Mouse (Mus musculus): ENCODE data around the gene Fgfr2. TPM values are rescaled to one million over a fixed set of nuclear protein-coding genes. Genes with fewer than 3 reads are reported as not detected.

The Fgfr2 gene
- not detected for polyA plus RNA-seq (2017; shearing (Covaris generic))

GRCm38 (mm10) chr7:133123244-133123998 is at the start of gene Fgfr2:
TSS of gene Fgfr2 (minus strand) at chr7:133123350.

GRCm38 (mm10) chr7:133123999-133124700 is 1.0 kb upstream of the Fgfr2 start, which contains the start of gene Ctbp2:
TSS of gene Ctbp2 (minus strand) at chr7:133124354.

GRCm38 (mm10) chr7:132930850-132931559 is 192.1 kb downstream of the Fgfr2 start, which contains the start of gene Zranb1:
TSS of gene Zranb1 (plus strand) at chr7:132931142.

GRCm38 (mm10) chr7:132859042-132859958 is 263.9 kb downstream of the Fgfr2 start, which contains the start of gene Abraxas2:
TSS of gene Abraxas2 (plus strand) at chr7:132859225.

GRCm38 (mm10) chr7:132852173-132852844 is 270.8 kb downstream of the Fgfr2 start, which contains the start of gene Eef1akmt2:
TSS of gene Eef1akmt2 (minus strand) at chr7:132852673.

GRCm38 (mm10) chr7:132813416-132814088 is 309.6 kb downstream of the Fgfr2 start, which contains the start of gene Fam53b:
TSS of gene Fam53b (minus strand) at chr7:132813886.

GRCm38 (mm10) chr7:132610468-132611318 is 512.5 kb downstream of the Fgfr2 start, which contains the start of gene Lhpp:
TSS of gene Lhpp (plus strand) at chr7:132610638.

GRCm38 (mm10) chr7:132599071-132599975 is 523.8 kb downstream of the Fgfr2 start, which contains the start of gene Nkx1-2:
TSS of gene Nkx1-2 (minus strand) at chr7:132599637.

GRCm38 (mm10) chr7:132576116-132576650 is 547.0 kb downstream of the Fgfr2 start, which contains the start of gene Oat:
TSS of gene Oat (minus strand) at chr7:132576398.

GRCm38 (mm10) chr7:132317036-132317541 is 806.1 kb downstream of the Fgfr2 start, which contains the start of gene Chst15:
TSS of gene Chst15 (minus strand) at chr7:132317228.

GRCm38 (mm10) chr7:132154368-132154961 is 968.7 kb downstream of the Fgfr2 start, which contains the start of gene Cpxm2:
TSS of gene Cpxm2 (minus strand) at chr7:132154739.

GRCm38 (mm10) chr7:131966023-131966915 is 1156.9 kb downstream of the Fgfr2 start, which contains the start of gene Gpr26:
TSS of gene Gpr26 (plus strand) at chr7:131966460.

GRCm38 (mm10) chr7:131559986-131560696 is 1563.0 kb downstream of the Fgfr2 start, which contains the start of gene Bub3:
TSS of gene Bub3 (plus strand) at chr7:131560222.

GRCm38 (mm10) chr7:131548473-131548872 is 1574.7 kb downstream of the Fgfr2 start, which contains the start of gene Hmx2:
TSS of gene Hmx2 (plus strand) at chr7:131548773.

All from activated CD4-positive, CD25-positive, alpha-beta regulatory T cell, adult 9 weeks (primary cell).